Mouse (Mus musculus): ENCODE measurements around the gene Map4. TPM values are rescaled to one million over a fixed set of nuclear protein-coding genes. Genes with fewer than 3 reads are reported as not detected.
A peak's percentile ranks its signal among the peaks of the same experiment; 100 is the strongest.

Map4 gene
- polyA plus RNA-seq (2015; fragmentation: Nextera tagmentation; extraction: Ambion mirVana), result 181 and 201 TPM in 2 replicates

DNA sequence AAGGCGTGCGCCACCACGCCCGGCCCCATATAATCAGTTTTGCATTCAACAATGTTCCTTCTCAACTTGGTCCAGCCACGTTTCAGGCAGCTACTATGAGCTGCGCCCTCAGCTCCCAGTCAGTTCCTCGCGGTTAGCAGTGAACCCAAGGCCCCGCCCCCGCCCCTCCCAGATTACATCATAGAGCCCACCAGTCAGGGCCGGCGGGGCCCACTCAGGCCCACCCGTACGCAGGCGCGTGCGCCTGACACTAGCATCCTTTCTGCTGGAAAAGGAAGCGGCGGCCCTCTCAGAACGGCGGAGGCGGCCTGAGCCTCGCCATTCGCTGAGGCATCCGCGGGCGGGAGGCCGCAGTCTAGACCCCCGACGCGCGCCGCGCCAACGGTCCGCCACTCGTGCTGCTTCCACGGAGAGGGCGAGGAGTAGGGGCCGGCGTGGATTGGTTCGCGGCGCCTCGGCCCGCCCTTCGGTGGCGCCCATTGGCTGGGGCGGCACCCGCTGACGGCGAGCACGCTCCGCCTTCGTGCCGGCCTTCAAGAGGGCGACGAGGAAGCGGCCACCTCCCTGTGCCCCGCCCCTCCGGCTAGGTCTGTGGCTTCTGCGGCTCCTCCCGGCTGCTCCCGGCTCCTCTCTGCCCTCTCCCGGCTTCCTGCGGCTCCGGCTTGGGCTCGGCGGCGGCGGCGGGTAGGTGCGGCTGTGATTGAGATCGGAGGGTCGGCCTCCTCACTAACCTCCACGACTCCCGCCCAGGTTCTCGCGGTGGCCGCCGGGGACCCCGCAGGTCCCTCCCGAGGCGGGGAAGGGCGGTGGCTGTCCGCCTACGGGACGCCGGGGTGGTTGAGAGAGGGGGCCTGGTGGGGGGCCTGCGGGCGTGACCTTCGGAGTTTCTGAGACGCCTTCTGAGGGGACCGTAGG, at the start of gene Map4:
Map4 (plus strand) TSS at position 204 of the 915 bp plus-strand sequence.
- peak within 1 kb of the TSS; percentile 94 for H3K27ac ChIP-seq (replicated peaks)
- peaks cover 25% of the 10 kb centered on the region for H3K4me1 ChIP-seq (replicated peaks)
- no peaks in the 10 kb centered on the region for H3K9me3 ChIP-seq
- peak within 1 kb of the TSS; percentile 89 for H3K9ac ChIP-seq
- H3K4me3 ChIP-seq, result peak within 1 kb of the TSS; percentile 84
- under 1% methylated on average over 85 of the region's 94 CpGs for WGBS
- H3K4me2 ChIP-seq, result peak within 1 kb of the TSS; percentile 85
- ATAC-seq (ENCODE audit: low FRiP score, low read depth), result peak; percentile 99
- H3K36me3 ChIP-seq, result no peaks in the 10 kb centered on the region
- H3K27me3 ChIP-seq, result no peaks in the 10 kb centered on the region

DNA sequence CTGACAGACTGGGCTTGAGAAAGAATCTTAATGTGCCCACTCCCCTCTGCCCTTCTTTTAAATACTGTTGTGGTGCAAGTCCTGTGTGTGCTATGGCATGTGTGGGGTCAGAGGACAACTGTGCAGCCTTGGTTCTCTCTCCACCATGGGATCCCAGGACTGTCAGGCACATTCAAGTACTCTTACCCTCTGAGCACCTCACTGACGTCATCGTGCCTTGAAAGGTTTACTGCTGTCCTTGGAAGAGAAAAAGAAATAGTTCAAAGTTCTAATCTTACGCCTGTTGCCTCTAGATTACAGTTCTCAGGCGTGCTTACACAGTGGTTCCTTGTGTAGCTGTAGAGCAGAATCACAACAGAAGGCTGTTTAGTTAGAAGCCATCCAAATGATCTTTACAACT, 45.0 kb upstream of the Map4 start:
- ATAC-seq (ENCODE audit: low FRiP score, low read depth), result no peak
- Histone ChIP-seq H3K4me2 (no peak overlapping the region), H3K4me3 (no peak overlapping the region), H3K27me3 (no peaks in the 10 kb centered on the region), H3K27ac (replicated peaks) (no peak overlapping the region), H3K36me3 (peaks cover 78% of the 10 kb centered on the region), H3K4me1 (replicated peaks) (no peaks in the 10 kb centered on the region), H3K9ac (no peak overlapping the region), H3K9me3 (no peaks in the 10 kb centered on the region)
- 89% methylated on average over 4 of the region's 4 CpGs for WGBS

DNA sequence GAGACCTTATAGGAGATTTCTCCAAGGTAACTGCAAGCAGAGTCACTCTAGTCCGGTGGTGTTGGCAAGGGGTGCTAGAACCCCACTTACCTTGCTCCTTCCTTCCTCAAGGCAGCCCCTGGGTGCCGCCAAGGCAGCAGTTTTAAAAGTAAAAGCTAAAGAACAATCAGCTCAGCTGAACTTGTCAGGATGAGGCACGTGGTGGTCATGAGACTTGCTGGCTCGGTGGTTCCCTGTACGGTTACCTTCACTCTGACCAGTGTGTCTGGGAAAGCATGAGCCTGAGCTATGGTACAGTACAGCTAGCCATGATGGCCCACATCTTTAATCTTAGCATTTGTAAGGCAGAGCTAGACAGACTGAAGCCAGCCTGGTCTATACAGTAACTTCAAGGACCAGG, 43.9 kb upstream of the Map4 start:
- no peak overlapping the region for H3K4me3 ChIP-seq
- H3K9ac ChIP-seq, result no peak overlapping the region
- H3K9me3 ChIP-seq, result no peaks in the 10 kb centered on the region
- no peak overlapping the region for H3K4me2 ChIP-seq
- WGBS, result 91% methylated on average over 5 of the region's 5 CpGs
- H3K27me3 ChIP-seq, result no peaks in the 10 kb centered on the region
- H3K4me1 ChIP-seq (replicated peaks), result no peaks in the 10 kb centered on the region
- no peak overlapping the region for H3K27ac ChIP-seq (replicated peaks)
- ATAC-seq (ENCODE audit: low FRiP score, low read depth), result no peak
- H3K36me3 ChIP-seq, result peaks cover 78% of the 10 kb centered on the region

DNA sequence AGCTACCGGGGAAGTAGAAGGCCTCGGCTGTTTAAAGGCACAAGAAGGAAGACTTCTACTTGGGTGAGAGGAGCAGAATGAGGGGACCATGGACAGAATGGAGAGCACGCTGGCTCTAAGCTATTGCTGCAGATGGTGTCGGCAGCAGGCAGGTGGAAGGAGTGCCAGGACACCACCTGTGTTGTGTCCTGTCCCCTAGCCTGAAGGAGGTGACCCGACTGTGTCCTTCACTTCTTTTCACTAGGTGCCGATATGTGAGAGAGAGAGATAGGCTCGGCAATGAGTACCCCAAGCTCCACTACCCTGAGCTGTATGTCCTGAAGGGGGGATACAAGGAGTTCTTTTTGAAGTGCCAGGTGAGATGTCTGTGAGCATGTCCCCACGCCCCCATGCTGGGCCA, 39.8 kb upstream of the Map4 start:
- H3K9me3 ChIP-seq, result no peaks in the 10 kb centered on the region
- no peak overlapping the region for H3K4me3 ChIP-seq
- no peaks in the 10 kb centered on the region for H3K27me3 ChIP-seq
- no peak overlapping the region for H3K27ac ChIP-seq (replicated peaks)
- peaks cover 51% of the 10 kb centered on the region for H3K36me3 ChIP-seq
- ATAC-seq (ENCODE audit: low FRiP score, low read depth), result no peak
- no peak overlapping the region for H3K9ac ChIP-seq
- H3K4me2 ChIP-seq, result no peak overlapping the region
- no peaks in the 10 kb centered on the region; the same call in 1 of the 2 replicates for H3K4me1 ChIP-seq (replicated peaks)
- 89% methylated on average over 8 of the region's 8 CpGs for WGBS

DNA sequence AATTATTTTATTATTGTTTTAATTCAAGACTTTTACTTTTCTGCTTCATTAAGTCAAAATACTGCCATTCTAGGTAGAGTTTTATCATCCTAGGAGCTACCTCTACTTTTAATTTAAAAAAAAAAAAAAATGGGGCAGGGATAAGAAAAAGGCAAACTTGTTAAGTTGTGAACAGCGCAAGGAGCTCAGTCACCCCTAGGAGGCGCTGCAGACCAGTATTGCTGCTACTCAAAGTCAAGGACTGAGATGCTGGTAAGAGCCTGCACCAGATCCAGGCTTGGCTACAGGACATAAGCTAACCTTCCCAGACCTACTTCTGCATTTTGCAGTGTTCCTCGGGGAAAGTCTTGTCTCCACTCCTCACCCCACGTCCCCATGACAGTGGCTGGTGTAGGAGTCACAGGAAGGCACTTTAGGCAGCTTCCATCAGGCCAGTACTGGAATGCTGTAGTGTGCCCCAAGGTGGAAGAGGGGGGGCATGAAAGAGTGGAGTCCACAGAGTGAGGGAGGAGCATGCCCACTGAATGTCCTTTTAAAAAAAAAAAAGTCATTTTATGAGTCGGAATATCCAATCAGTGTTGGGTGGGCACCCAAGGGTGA, 38.5 kb upstream of the Map4 start:
- Histone ChIP-seq H3K4me3 (no peak overlapping the region), H3K9ac (no peak overlapping the region), H3K4me2 (no peak overlapping the region), H3K27me3 (no peaks in the 10 kb centered on the region), H3K4me1 (replicated peaks) (no peaks in the 10 kb centered on the region; the same call in 1 of the 2 replicates), H3K9me3 (no peaks in the 10 kb centered on the region), H3K27ac (replicated peaks) (no peak overlapping the region), H3K36me3 (peaks cover 40% of the 10 kb centered on the region)
- WGBS, result 66% methylated on average over 5 of the region's 5 CpGs
- ATAC-seq (ENCODE audit: low FRiP score, low read depth), result no peak

DNA sequence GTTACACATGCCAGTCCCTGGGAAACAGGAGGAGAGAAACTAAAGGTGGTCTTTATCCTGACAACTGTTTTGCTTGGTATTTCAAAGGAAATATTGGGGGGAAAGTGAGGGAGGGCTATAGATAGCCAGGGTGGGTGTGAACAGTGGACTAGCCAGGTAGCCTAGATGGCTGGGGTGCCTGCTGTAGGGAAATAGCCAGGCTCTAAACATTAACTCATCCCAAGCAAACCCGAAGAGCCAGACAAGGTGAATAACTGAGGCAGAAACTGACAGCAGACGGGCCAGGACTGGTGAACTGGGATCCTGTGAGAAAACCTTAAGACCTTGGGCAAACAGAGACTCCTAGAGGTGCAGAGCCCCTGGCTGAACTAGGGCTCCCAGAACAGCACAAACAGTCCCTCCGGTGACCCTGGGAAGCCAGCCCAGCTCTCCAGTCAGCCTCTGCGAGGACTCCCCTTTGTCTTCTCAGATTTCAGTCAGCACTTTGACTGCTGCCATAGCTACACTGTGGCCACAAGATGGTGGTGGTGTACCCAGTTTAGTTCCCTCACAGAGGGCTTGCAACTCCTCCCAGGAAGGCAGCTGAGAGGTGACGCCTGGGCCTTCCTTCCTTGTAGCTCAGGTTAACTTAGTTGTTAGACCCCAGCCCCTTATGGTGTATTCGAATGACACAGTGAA, 36.7 kb upstream of the Map4 start:
- H3K9ac ChIP-seq, result no peak overlapping the region
- 31% methylated on average over 6 of the region's 6 CpGs for WGBS
- peak; percentile 86 for ATAC-seq (ENCODE audit: low FRiP score, low read depth)

DNA sequence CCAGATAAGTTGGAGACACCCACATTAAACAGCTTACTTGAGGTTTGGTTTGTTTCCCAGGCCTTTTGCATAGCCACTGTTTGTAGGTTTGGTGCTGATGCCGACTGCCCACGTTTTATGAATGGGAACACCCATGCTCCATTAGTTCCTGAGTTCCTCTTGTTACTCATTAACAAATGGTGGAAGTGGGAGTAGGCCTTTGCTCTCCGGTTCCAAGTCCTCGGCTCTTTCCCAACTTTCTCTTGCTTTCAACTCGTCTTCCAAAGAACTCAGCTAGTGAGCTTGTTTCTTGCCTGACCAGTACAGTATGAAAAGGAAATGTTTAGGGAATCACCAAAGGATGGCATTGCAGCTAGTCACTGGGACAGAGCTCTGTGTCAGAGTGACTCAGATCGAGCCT, 35.7 kb upstream of the Map4 start:
- WGBS, result 64% methylated on average over 6 of the region's 6 CpGs
- H3K27me3 ChIP-seq, result no peaks in the 10 kb centered on the region
- no peak overlapping the region for H3K9ac ChIP-seq
- no peak for ATAC-seq (ENCODE audit: low FRiP score, low read depth)
- H3K4me1 ChIP-seq (replicated peaks), result no peaks in the 10 kb centered on the region; the same call in 1 of the 2 replicates
- peaks cover 16% of the 10 kb centered on the region for H3K36me3 ChIP-seq
- H3K27ac ChIP-seq (replicated peaks), result no peak overlapping the region
- no peaks in the 10 kb centered on the region for H3K9me3 ChIP-seq
- no peak overlapping the region for H3K4me3 ChIP-seq
- no peak overlapping the region for H3K4me2 ChIP-seq

More for the DNA sequence above, 36.7 kb upstream of the Map4 start:
- no peaks in the 10 kb centered on the region for H3K27me3 ChIP-seq
- H3K4me2 ChIP-seq, result no peak overlapping the region
- H3K9me3 ChIP-seq, result no peaks in the 10 kb centered on the region
- no peaks in the 10 kb centered on the region; the same call in 1 of the 2 replicates for H3K4me1 ChIP-seq (replicated peaks)
- H3K4me3 ChIP-seq, result no peak overlapping the region
- peak overlapping the region; percentile 64 for H3K27ac ChIP-seq (replicated peaks)
- H3K36me3 ChIP-seq, result peaks cover 25% of the 10 kb centered on the region

DNA sequence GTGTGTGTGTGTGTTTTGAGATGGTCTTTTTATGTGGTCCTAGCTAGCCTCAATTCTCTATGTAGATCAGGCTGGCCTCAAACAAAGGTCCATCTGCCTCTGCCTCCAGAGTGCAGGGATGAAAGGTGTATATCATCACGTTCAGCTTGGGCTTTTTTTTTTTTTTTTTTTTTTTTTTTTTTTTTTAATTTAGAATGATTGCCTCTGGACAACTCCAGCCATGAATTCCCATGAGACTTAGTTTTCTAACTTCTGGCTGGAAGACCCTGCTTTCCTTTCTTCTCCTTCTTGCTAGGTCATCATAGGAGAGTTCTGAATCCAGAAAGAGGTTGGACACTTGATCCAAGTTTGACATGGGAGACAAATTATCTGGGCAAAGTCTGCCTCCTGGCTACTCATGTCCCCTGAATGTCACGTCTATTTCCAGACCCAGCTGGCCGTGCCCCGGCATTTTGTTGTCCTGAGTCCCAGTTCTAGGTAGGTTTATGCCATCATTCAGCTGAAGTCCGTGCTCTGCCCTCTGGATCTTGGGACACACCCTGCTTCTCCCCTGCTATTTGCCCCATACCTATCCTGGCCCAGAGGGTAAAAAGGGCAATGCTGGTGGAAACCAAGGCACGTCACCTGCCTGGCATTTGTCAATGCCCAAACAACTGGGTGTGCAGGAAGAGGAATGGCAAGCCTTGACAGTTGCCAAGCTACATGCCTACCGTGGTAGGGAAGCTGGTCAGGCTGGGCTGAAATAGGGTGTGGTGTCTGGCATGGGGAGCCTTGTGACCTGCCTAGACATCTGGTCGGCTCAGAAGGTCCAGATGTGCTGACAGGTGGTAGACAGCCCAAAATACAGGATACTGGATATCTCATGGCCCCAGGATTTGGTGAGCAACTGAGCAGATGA, 34.8 kb upstream of the Map4 start:
- no peaks in the 10 kb centered on the region for H3K9me3 ChIP-seq
- H3K27me3 ChIP-seq, result no peaks in the 10 kb centered on the region
- H3K4me2 ChIP-seq, result no peak overlapping the region
- H3K4me3 ChIP-seq, result no peak overlapping the region
- 89% methylated on average over 8 of the region's 8 CpGs for WGBS
- H3K36me3 ChIP-seq, result peaks cover 9% of the 10 kb centered on the region; the same call in 1 of the 2 replicates
- no peaks in the 10 kb centered on the region; the same call in 1 of the 2 replicates for H3K4me1 ChIP-seq (replicated peaks)
- no peak overlapping the region for H3K9ac ChIP-seq
- ATAC-seq (ENCODE audit: low FRiP score, low read depth), result no peak
- no peak overlapping the region for H3K27ac ChIP-seq (replicated peaks)

DNA sequence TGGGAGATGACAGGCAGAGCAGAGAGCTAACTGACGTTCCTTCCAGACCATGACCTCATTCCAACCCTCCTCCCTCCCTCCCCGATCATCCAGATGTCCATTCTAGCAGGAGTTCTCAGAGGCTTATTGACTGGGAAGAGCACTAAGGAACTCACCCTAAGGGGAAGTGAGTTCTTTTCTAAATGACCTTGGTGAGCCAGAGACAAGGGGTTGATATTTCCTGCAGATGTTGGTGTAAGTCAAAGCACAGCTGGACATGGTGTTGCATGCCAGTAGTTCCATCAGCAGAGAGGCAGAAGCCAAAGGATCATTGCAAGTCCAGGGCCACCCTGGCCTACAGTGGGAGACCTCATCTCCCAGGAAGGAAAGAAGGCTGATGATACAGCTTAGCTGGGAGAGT, 33.2 kb upstream of the Map4 start:
- Histone ChIP-seq H3K4me1 (replicated peaks) (no peaks in the 10 kb centered on the region; the same call in 1 of the 2 replicates), H3K27ac (replicated peaks) (no peak overlapping the region), H3K4me2 (no peak overlapping the region), H3K27me3 (no peaks in the 10 kb centered on the region), H3K36me3 (no peaks in the 10 kb centered on the region), H3K4me3 (no peak overlapping the region), H3K9ac (no peak overlapping the region), H3K9me3 (no peaks in the 10 kb centered on the region)
- 52% methylated on average over 2 of the region's 2 CpGs for WGBS
- ATAC-seq (ENCODE audit: low FRiP score, low read depth), result no peak

DNA sequence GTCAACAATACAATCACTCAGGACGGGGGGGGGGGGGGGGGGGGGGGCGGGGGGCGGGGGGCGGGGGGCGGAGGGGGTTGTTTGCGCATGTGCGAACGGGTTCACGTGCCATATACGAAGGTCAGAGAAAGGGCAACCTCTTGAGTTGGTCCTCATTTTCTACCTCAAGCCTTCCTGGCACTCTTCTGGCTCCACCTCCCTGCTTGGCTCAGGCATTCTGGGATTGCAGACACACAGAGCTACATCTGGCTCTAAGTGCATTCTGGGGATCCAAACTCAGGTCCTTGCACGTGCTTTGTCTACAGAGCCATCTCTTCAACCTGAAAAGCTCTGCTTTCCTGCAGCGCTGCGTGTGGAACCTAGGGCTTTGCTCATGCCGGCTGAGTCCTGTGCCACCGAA, 31.9 kb upstream of the Map4 start:
- no peak overlapping the region for H3K4me3 ChIP-seq
- no peaks in the 10 kb centered on the region; the same call in 1 of the 2 replicates for H3K4me1 ChIP-seq (replicated peaks)
- H3K9ac ChIP-seq, result no peak overlapping the region
- H3K9me3 ChIP-seq, result no peaks in the 10 kb centered on the region
- no peaks in the 10 kb centered on the region for H3K36me3 ChIP-seq
- H3K4me2 ChIP-seq, result no peak overlapping the region
- ATAC-seq (ENCODE audit: low FRiP score, low read depth), result no peak
- H3K27ac ChIP-seq (replicated peaks), result no peak overlapping the region
- 75% methylated on average over 10 of the region's 15 CpGs for WGBS
- H3K27me3 ChIP-seq, result no peaks in the 10 kb centered on the region

DNA sequence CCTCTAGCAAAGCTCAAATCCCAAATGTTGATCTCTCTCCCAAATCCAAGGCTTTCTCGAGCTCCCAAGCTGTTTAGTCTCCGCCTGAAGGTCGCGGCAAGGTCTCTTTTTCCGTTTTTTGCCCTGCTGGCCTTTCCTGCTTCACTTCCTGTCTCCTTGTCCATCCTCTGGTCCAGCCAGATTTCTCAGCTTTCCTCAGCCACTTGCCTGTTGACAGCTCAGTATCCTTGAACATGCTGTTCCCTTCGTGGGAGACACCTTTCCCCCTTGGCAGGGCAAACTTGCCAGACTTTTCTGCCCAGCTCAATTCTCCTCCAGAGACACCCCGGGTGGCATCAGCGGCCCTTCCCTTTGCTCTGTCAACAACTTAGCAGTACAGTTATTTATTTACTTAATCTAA, 31.5 kb upstream of the Map4 start:
- no peaks in the 10 kb centered on the region for H3K4me1 ChIP-seq (replicated peaks)
- 67% methylated on average over 8 of the region's 8 CpGs for WGBS
- H3K36me3 ChIP-seq, result no peaks in the 10 kb centered on the region
- no peaks in the 10 kb centered on the region for H3K9me3 ChIP-seq
- no peak overlapping the region for H3K4me2 ChIP-seq
- ATAC-seq (ENCODE audit: low FRiP score, low read depth), result no peak
- H3K4me3 ChIP-seq, result no peak overlapping the region
- H3K27ac ChIP-seq (replicated peaks), result no peak overlapping the region
- no peaks in the 10 kb centered on the region for H3K27me3 ChIP-seq
- H3K9ac ChIP-seq, result no peak overlapping the region

Measured in hindbrain, embryonic 15.5 days (tissue).